Mouse (Mus musculus) forebrain, embryonic 15.5 days (tissue): ENCODE data around the gene Olfr633. TPM values are rescaled to one million over a fixed set of nuclear protein-coding genes. Genes with fewer than 3 reads are reported as not detected.
"Not testable (repeated sequence)": the region's sequence is repeated elsewhere in the genome, so short reads cannot be mapped to it uniquely, and the experiment has no call there.

ENCODE experiments used
- ATAC-seq: fragments of 200-750 bp; cut with Nextera tagmentation; replicated peaks from 2 replicates; pipeline ENCODE4 v1.8.0; 2017; ENCODE audit warnings: mild to moderate bottlenecking, moderate TSS enrichment, moderate library complexity
- H3K27ac ChIP-seq: fragments of 300-500 bp; sonication (generic); replicated peaks from 2 replicates; pipeline ENCODE4 v1.5.1; 2015; ENCODE audit warnings: mild to moderate bottlenecking, inconsistent platforms
- H3K27me3 ChIP-seq: fragments of 300-500 bp; sonication (generic); 2 replicates; pipeline ENCODE4 v1.6.1; 2015; ENCODE audit warnings: inconsistent platforms
- H3K36me3 ChIP-seq: fragments of 300-500 bp; sonication (generic); 2 replicates; pipeline ENCODE4 v1.6.1; 2015; ENCODE audit warnings: mild to moderate bottlenecking, inconsistent platforms
- H3K4me1 ChIP-seq: fragments of 300-500 bp; sonication (generic); 2 replicates; pipeline ENCODE4 v1.6.1; 2015; ENCODE audit warnings: inconsistent platforms
- H3K4me2 ChIP-seq: fragments of 300-500 bp; sonication (generic); replicated peaks from 2 replicates; pipeline ENCODE4 v1.6.1; 2015; ENCODE audit warnings: mild to moderate bottlenecking, inconsistent platforms
- H3K4me3 ChIP-seq: fragments of 300-500 bp; sonication (generic); 2 replicates; pipeline ENCODE4 v1.5.1; 2015; ENCODE audit warnings: mild to moderate bottlenecking, inconsistent platforms
- H3K9ac ChIP-seq: fragments of 300-500 bp; sonication (generic); replicated peaks from 2 replicates; pipeline ENCODE4 v1.6.1; 2015; ENCODE audit warnings: mild to moderate bottlenecking, inconsistent platforms
- H3K9me3 ChIP-seq: fragments of 300-500 bp; sonication (generic); 2 replicates; pipeline ENCODE4 v1.6.1; 2016; ENCODE audit warnings: inconsistent platforms
- WGBS: fragments of 180-500 bp; shearing (Covaris S2); methylation state at CpG from one replicate; pipeline ENCODE4 v1.1.7; 2015; ENCODE audit warnings: mixed read lengths; 5-methylcytosine and 5-hydroxymethylcytosine counted together
- polyA plus RNA-seq: library from polyadenylated mRNA; unstranded; fragments of >200 nt; fragmentation: Nextera tagmentation; extraction: Ambion mirVana; gene quantifications from 2 replicates; pipeline ENCODE4 v1.2.1, GENCODE M21; 2015

The Olfr633 gene
- not detected in 2 replicates for polyA plus RNA-seq

GRCm38 (mm10) chr7:103944137-103944536, at the start of gene Olfr633:
Gene Olfr633 (plus strand): TSS chr7:103944437.
- Histone ChIP-seq H3K9me3 (no peaks in the 10 kb centered on the region), H3K4me1 (no peaks in the 10 kb centered on the region), H3K9ac (no peak within 1 kb of the TSS), H3K4me3 (no peak within 1 kb of the TSS), H3K36me3 (no peaks in the 10 kb centered on the region), H3K27ac (no peak within 1 kb of the TSS), H3K4me2 (no peak within 1 kb of the TSS), H3K27me3 (no peaks in the 10 kb centered on the region)
- ATAC-seq: no peak

GRCm38 (mm10) chr7:103903187-103903586, 41.0 kb upstream of the Olfr633 start, which contains the start of gene Olfr65:
Gene Olfr65 (plus strand): TSS chr7:103903487.
- no peaks in the 10 kb centered on the region for H3K36me3 ChIP-seq
- H3K4me3 ChIP-seq: no peak within 1 kb of the TSS
- no peak within 1 kb of the TSS for H3K4me2 ChIP-seq
- H3K27ac ChIP-seq: no peak within 1 kb of the TSS
- WGBS: 90% methylated on average over 2 of the region's 2 CpGs
- no peaks in the 10 kb centered on the region for H3K27me3 ChIP-seq
- H3K9me3 ChIP-seq: no peaks in the 10 kb centered on the region
- H3K9ac ChIP-seq: no peak within 1 kb of the TSS
- no peak for ATAC-seq
- no peaks in the 10 kb centered on the region for H3K4me1 ChIP-seq

GRCm38 (mm10) chr7:103910047-103910446, 34.2 kb upstream of the Olfr633 start:
- Histone ChIP-seq H3K4me3 (no peak overlapping the region), H3K4me1 (no peaks in the 10 kb centered on the region), H3K9ac (no peak overlapping the region), H3K27ac (no peak overlapping the region), H3K36me3 (no peaks in the 10 kb centered on the region), H3K4me2 (no peak overlapping the region), H3K9me3 (no peaks in the 10 kb centered on the region), H3K27me3 (no peaks in the 10 kb centered on the region)
- 65% methylated on average over 3 of the region's 3 CpGs for WGBS
- no peak for ATAC-seq

GRCm38 (mm10) chr7:103912969-103913511, 31.2 kb upstream of the Olfr633 start:
- H3K4me1 ChIP-seq: no peaks in the 10 kb centered on the region
- no peak overlapping the region for H3K9ac ChIP-seq
- ATAC-seq: no peak
- no peaks in the 10 kb centered on the region for H3K36me3 ChIP-seq
- 47% methylated on average over 8 of the region's 8 CpGs for WGBS
- H3K4me3 ChIP-seq: no peak overlapping the region
- no peak overlapping the region for H3K27ac ChIP-seq
- H3K27me3 ChIP-seq: no peaks in the 10 kb centered on the region
- no peaks in the 10 kb centered on the region for H3K9me3 ChIP-seq
- no peak overlapping the region for H3K4me2 ChIP-seq

- Histone ChIP-seq H3K9ac (no peak overlapping the region), H3K36me3 (no peaks in the 10 kb centered on the region), H3K4me1 (no peaks in the 10 kb centered on the region), H3K4me2 (no peak overlapping the region), H3K4me3 (no peak overlapping the region), H3K9me3 (no peaks in the 10 kb centered on the region), H3K27me3 (no peaks in the 10 kb centered on the region), H3K27ac (no peak overlapping the region)
- ATAC-seq: no peak
Observed at GRCm38 (mm10) chr7:103915338-103915737, 28.9 kb upstream of the Olfr633 start.

GRCm38 (mm10) chr7:103928525-103928924, 15.7 kb upstream of the Olfr633 start, which contains the start of gene Olfr631:
Gene Olfr631 (plus strand): TSS chr7:103928825.
- H3K27ac ChIP-seq: no peak within 1 kb of the TSS
- no peak within 1 kb of the TSS for H3K9ac ChIP-seq
- no peaks in the 10 kb centered on the region for H3K9me3 ChIP-seq
- H3K4me2 ChIP-seq: no peak within 1 kb of the TSS
- no peaks in the 10 kb centered on the region for H3K4me1 ChIP-seq
- no peak for ATAC-seq
- H3K4me3 ChIP-seq: no peak within 1 kb of the TSS
- H3K36me3 ChIP-seq: no peaks in the 10 kb centered on the region
- H3K27me3 ChIP-seq: no peaks in the 10 kb centered on the region

GRCm38 (mm10) chr7:103934264-103934663, 10.0 kb upstream of the Olfr633 start, which contains the start of gene Olfr632:
Gene Olfr632 (plus strand): TSS chr7:103934347.
- Histone ChIP-seq H3K4me1 (no peaks in the 10 kb centered on the region), H3K4me3 (no peak within 1 kb of the TSS), H3K9ac (no peak within 1 kb of the TSS), H3K9me3 (no peaks in the 10 kb centered on the region), H3K27ac (no peak within 1 kb of the TSS), H3K4me2 (no peak within 1 kb of the TSS), H3K27me3 (no peaks in the 10 kb centered on the region), H3K36me3 (no peaks in the 10 kb centered on the region)
- WGBS: 77% methylated on average over 2 of the region's 2 CpGs
- ATAC-seq: no peak

GRCm38 (mm10) chr7:103942730-103943129, 1.5 kb upstream of the Olfr633 start:
- Histone ChIP-seq H3K9ac (no peak overlapping the region), H3K27me3 (no peaks in the 10 kb centered on the region), H3K4me2 (no peak overlapping the region), H3K27ac (no peak overlapping the region), H3K36me3 (no peaks in the 10 kb centered on the region), H3K4me1 (no peaks in the 10 kb centered on the region), H3K9me3 (no peaks in the 10 kb centered on the region), H3K4me3 (no peak overlapping the region)
- 35% methylated on average over 2 of the region's 2 CpGs for WGBS
- no peak for ATAC-seq

GRCm38 (mm10) chr7:103966873-103967272, 22.6 kb downstream of the Olfr633 start:
- not testable (repeated sequence) for H3K27ac ChIP-seq, H3K36me3 ChIP-seq, H3K9ac ChIP-seq, H3K4me1 ChIP-seq, ATAC-seq, H3K27me3 ChIP-seq, H3K4me2 ChIP-seq, H3K4me3 ChIP-seq, H3K9me3 ChIP-seq
- WGBS: 97% methylated on average over 22 of the region's 22 CpGs

- 71% methylated on average over 1 of the region's 1 CpGs for WGBS
- Histone ChIP-seq H3K4me1 (no peaks in the 10 kb centered on the region), H3K27ac (no peak within 1 kb of the TSS), H3K9me3 (no peaks in the 10 kb centered on the region), H3K9ac (no peak within 1 kb of the TSS), H3K4me3 (no peak within 1 kb of the TSS), H3K36me3 (no peaks in the 10 kb centered on the region), H3K27me3 (no peaks in the 10 kb centered on the region), H3K4me2 (no peak within 1 kb of the TSS)
- no peak for ATAC-seq
Observed at GRCm38 (mm10) chr7:103970852-103971251, 26.6 kb downstream of the Olfr633 start, which contains the start of gene Olfr635. Gene Olfr635 (plus strand): TSS chr7:103971152.

GRCm38 (mm10) chr7:103971782-103972181, 27.5 kb downstream of the Olfr633 start:
- Histone ChIP-seq H3K4me1 (no peaks in the 10 kb centered on the region), H3K9ac (no peak overlapping the region), H3K9me3 (no peaks in the 10 kb centered on the region), H3K36me3 (no peaks in the 10 kb centered on the region), H3K4me3 (no peak overlapping the region), H3K27ac (no peak overlapping the region), H3K27me3 (no peaks in the 10 kb centered on the region), H3K4me2 (no peak overlapping the region)
- WGBS: 59% methylated on average over 1 of the region's 1 CpGs
- ATAC-seq: no peak

- Histone ChIP-seq H3K27ac (no peak within 1 kb of the TSS), H3K4me1 (no peaks in the 10 kb centered on the region), H3K4me2 (no peak within 1 kb of the TSS), H3K27me3 (no peaks in the 10 kb centered on the region), H3K4me3 (no peak within 1 kb of the TSS), H3K36me3 (no peaks in the 10 kb centered on the region), H3K9ac (no peak within 1 kb of the TSS), H3K9me3 (no peaks in the 10 kb centered on the region)
- ATAC-seq: no peak
Observed at GRCm38 (mm10) chr7:103998446-103998845, 54.2 kb downstream of the Olfr633 start, which contains the start of gene Olfr638. Gene Olfr638 (plus strand): TSS chr7:103998746.
